Mouse (Mus musculus) E14TG2a.4 (cell line): Measurements from ENCODE around the gene Galnt9.

ENCODE experiments used
- CTCF ChIP-seq: conservative IDR thresholded peaks from 2 replicates; pipeline ENCODE4 v1.5.1; 2014; ENCODE audit warnings: low read length
- NANOG ChIP-seq: IDR thresholded peaks from 2 replicates; pipeline ENCODE4 v1.6.1; 2014; ENCODE audit warnings: borderline replicate concordance, low read length, mixed read lengths
- POU5F1 ChIP-seq: IDR thresholded peaks from 2 replicates; pipeline ENCODE4 v1.6.1; 2014; ENCODE audit warnings: low read length, borderline replicate concordance

DNA sequence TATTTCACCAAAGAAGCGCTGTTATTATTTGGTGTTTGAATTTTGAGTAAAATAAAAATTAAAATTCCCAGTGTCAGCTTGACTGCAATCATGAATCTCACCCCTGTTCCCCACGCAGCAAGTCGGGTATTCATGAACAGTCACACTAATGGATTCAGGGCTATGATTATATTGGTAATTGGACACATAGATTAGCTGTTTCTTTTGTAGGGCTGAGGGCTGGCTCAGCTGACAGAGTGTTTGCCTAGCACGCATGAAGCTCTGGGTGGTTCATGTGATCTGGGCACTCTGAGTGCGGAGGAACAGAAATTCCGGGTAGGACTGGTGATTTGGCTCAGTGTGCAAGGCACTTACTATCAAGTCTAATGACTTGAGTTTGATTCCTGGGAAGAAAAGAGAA is 33.8 kb upstream of the Galnt9 start:
- TF ChIP-seq CTCF (no peak), POU5F1 (no peak), NANOG (no peak)
